In the genomic region with DNA sequence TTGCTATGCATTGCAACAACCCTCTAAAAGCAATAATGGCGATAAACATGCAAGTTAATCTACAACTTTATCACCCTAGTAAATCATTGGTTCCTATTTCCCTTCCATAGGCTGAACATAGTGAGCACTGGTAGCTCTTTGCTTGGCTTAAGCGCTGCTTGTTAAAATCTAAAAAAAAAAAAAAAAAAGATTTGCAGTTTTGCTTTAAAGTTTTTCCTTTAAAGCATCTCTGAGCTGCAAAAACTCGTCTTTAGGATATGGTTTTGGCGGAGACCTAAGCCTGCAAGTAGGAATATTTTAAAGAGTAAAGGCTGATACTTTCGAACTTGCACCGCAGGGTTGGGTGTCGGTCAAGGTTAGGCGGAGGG, we compare ENCODE assay signal across 8 mouse cellular contexts. TPM values are rescaled to one million over a fixed set of nuclear protein-coding genes. Genes with fewer than 3 reads are reported as not detected.
DNase-seq lines count a peak whose midpoint lies in the region; ATAC-seq and TF ChIP-seq lines count a peak whose summit lies in the region.

No protein-coding gene starts in this region.

- H3K27ac ChIP-seq in cerebellum, adult 2 months (ENCODE audit: insufficient read depth, low read length): peak overlapping the region; percentile 15; the same call in 1 of the 2 replicates
- H3K27ac ChIP-seq in spleen, adult 2 months (ENCODE audit: insufficient read depth, low read length): peak overlapping the region; percentile 78
- no peak overlapping the region for H3K27ac ChIP-seq in limb, embryonic 14.5 days (replicated peaks; ENCODE audit: low read depth, low read length)
- H3K27ac ChIP-seq in stomach, embryonic 16.5 days (ENCODE audit: low read length): peak overlapping the region; percentile 79

- H3K9me3 ChIP-seq in limb, embryonic 14.5 days (ENCODE audit: control insufficient read depth, low read length): no peaks in the 10 kb centered on the region
- H3K9me3 ChIP-seq in stomach, embryonic 16.5 days (replicated peaks; ENCODE audit: control insufficient read depth, low read length): no peaks in the 10 kb centered on the region

- TF ChIP-seq CTCF in cerebellum, adult 2 months (IDR thresholded peaks at IDR 0.05; ENCODE audit: borderline replicate concordance, insufficient read depth, low read depth, low read length): no peak
- no peak for TF ChIP-seq CTCF in spleen, adult 2 months (IDR thresholded peaks at IDR 0.05; ENCODE audit: extremely low read depth, insufficient read depth, insufficient read length, insufficient replicate concordance)

- H3K36me3 ChIP-seq in spleen, adult 2 months (ENCODE audit: control insufficient read depth, insufficient read depth, low read length): no peaks in the 10 kb centered on the region
- no peaks in the 10 kb centered on the region for H3K36me3 ChIP-seq in limb, embryonic 14.5 days (ENCODE audit: control insufficient read depth, insufficient read depth, low read length)
- no peaks in the 10 kb centered on the region for H3K36me3 ChIP-seq in stomach, embryonic 16.5 days (ENCODE audit: control insufficient read depth, insufficient read depth, low read length)

- no peak for TF ChIP-seq POLR2A in cerebellum, adult 2 months (IDR thresholded peaks at IDR 0.05; ENCODE audit: borderline replicate concordance, insufficient read depth, low read length)
- no peak for TF ChIP-seq POLR2A in spleen, adult 2 months (IDR thresholded peaks at IDR 0.05; ENCODE audit: low read depth, low read length)
- TF ChIP-seq POLR2A in limb, embryonic 14.5 days (IDR thresholded peaks at IDR 0.05; ENCODE audit: borderline replicate concordance, extremely low read depth, insufficient read depth, insufficient read length): no peak

- peak overlapping the region; percentile 53 for H3K4me3 ChIP-seq in cerebellum, adult 2 months (replicated peaks; ENCODE audit: insufficient read depth, low read depth, low read length)
- peak overlapping the region; percentile 90 for H3K4me3 ChIP-seq in spleen, adult 2 months (ENCODE audit: extremely low read depth, insufficient read depth, insufficient read length)
- H3K4me3 ChIP-seq in limb, embryonic 14.5 days (replicated peaks; ENCODE audit: low read length): peak overlapping the region; percentile 78
- peak overlapping the region; percentile 85 for H3K4me3 ChIP-seq in stomach, embryonic 16.5 days (replicated peaks; ENCODE audit: low read length)

- no peak for ATAC-seq in limb, embryonic 14.5 days (ENCODE audit: low FRiP score, low read depth)
- ATAC-seq in stomach, embryonic 16.5 days (ENCODE audit: insufficient read depth, low FRiP score): no peak

- H3K4me1 ChIP-seq in cerebellum, adult 2 months (ENCODE audit: control insufficient read depth, insufficient read depth, low read length): no peaks in the 10 kb centered on the region
- H3K4me1 ChIP-seq in spleen, adult 2 months (ENCODE audit: control insufficient read depth, insufficient read depth, insufficient read length): peaks cover 6% of the 10 kb centered on the region
- H3K4me1 ChIP-seq in limb, embryonic 14.5 days (ENCODE audit: control insufficient read depth, insufficient read depth, low read length): peaks cover 7% of the 10 kb centered on the region
- H3K4me1 ChIP-seq in stomach, embryonic 16.5 days (ENCODE audit: control insufficient read depth, insufficient read depth, low read length): no peaks in the 10 kb centered on the region; the same call in 1 of the 2 replicates

- DNase-seq in cerebellum, adult 2 months: no peak
- DNase-seq in cerebellum, postnatal 4 days (ENCODE audit: low spot score in 2 of 2): no peak
- no peak for DNase-seq in spleen, adult 2 months (ENCODE audit: low read depth in 1 of 2, low spot score in 2 of 2)
- no peak for DNase-seq in spleen, adult 12 weeks (ENCODE audit: low spot score)
- no peak for DNase-seq in limb, embryonic 14.5 days (ENCODE audit: low spot score)
- no peak for DNase-seq in yolk sac, embryonic 10.5 days (ENCODE audit: low spot score)
- no peak for DNase-seq in spleen, postnatal 10 days (ENCODE audit: low spot score in 2 of 2)

- H3K9ac ChIP-seq in limb, embryonic 14.5 days (ENCODE audit: low read depth, low read length, severe bottlenecking): peak overlapping the region; percentile 70; the same call in 1 of the 2 replicates
- H3K9ac ChIP-seq in stomach, embryonic 16.5 days (ENCODE audit: low read length): peak overlapping the region; percentile 89

- no peaks in the 10 kb centered on the region for H3K27me3 ChIP-seq in cerebellum, adult 2 months (ENCODE audit: control insufficient read depth, insufficient read depth, low read length)
- no peaks in the 10 kb centered on the region for H3K27me3 ChIP-seq in spleen, adult 2 months (ENCODE audit: control insufficient read depth, insufficient read depth, low read length)
- H3K27me3 ChIP-seq in limb, embryonic 14.5 days (ENCODE audit: control insufficient read depth, insufficient read depth, low read length): no peaks in the 10 kb centered on the region
- H3K27me3 ChIP-seq in stomach, embryonic 16.5 days (ENCODE audit: control insufficient read depth, insufficient read depth, low read length): no peaks in the 10 kb centered on the region

- WGBS in cerebellum, adult 2 months: 9% methylated on average over 8 of the region's 8 CpGs
- WGBS in spleen, adult 2 months: 5% methylated on average over 8 of the region's 8 CpGs
- WGBS in limb, embryonic 14.5 days: 6% methylated on average over 8 of the region's 8 CpGs
- 6% methylated on average over 8 of the region's 8 CpGs for WGBS in stomach, embryonic 16.5 days

- peak overlapping the region; percentile 85 for H3K4me2 ChIP-seq in limb, embryonic 14.5 days (replicated peaks; ENCODE audit: low read depth, low read length, severe bottlenecking)
- H3K4me2 ChIP-seq in stomach, embryonic 16.5 days (ENCODE audit: low read depth, low read length): peak overlapping the region; percentile 76

RNA-seq across cellular contexts. Expression of a gene that starts 0.4 kb away (rescaled TPM):
- polyA plus RNA-seq in cerebellum, adult 2 months (2012; rRNA removed): 76.7 and 82.5 TPM in 2 replicates
- 9.4 and 11.9 TPM in 2 replicates for polyA plus RNA-seq in spleen, adult 2 months (2012; rRNA removed)
- 28.6 and 33.6 TPM in 2 replicates for polyA plus RNA-seq in limb, embryonic 14.5 days (2012; rRNA removed)
- polyA plus RNA-seq in limb, embryonic 14.5 days (2014; fragmentation: Nextera tagmentation; extraction: Ambion mirVana): 33.4 and 33.8 TPM in 2 replicates
- 68.3 and 69.7 TPM in 2 replicates for polyA plus RNA-seq in stomach, embryonic 16.5 days (2015; fragmentation: Nextera tagmentation; extraction: Ambion mirVana)

RNA-seq across cellular contexts. Expression of a gene that starts 35.3 kb away (rescaled TPM):
- 238 and 239 TPM in 2 replicates for polyA plus RNA-seq in cerebellum, adult 2 months (2012; rRNA removed)
- 109 and 137 TPM in 2 replicates for polyA plus RNA-seq in spleen, adult 2 months (2012; rRNA removed)
- polyA plus RNA-seq in limb, embryonic 14.5 days (2012; rRNA removed): 98.1 and 141 TPM in 2 replicates
- polyA plus RNA-seq in limb, embryonic 14.5 days (2014; fragmentation: Nextera tagmentation; extraction: Ambion mirVana): 16.0 and 17.6 TPM in 2 replicates
- 10.6 TPM in 2 replicates for polyA plus RNA-seq in stomach, embryonic 16.5 days (2015; fragmentation: Nextera tagmentation; extraction: Ambion mirVana)
